Mouse (Mus musculus): ENCODE results near the gene Ckm.
A peak's percentile ranks its signal among the peaks of the same experiment; 100 is the strongest.

- peak; percentile 92 for TF ChIP-seq CTCF (IDR thresholded peaks at IDR 0.05; ENCODE audit: low read depth)
- no peak for TF ChIP-seq EP300 (IDR thresholded peaks at IDR 0.05; ENCODE audit: low read depth)
Observed at GRCm38 (mm10) chr7:19405417-19405816, 841 bp downstream of the Ckm start.

All from heart, postnatal 0 days (tissue).